Comparison of ENCODE assay signal across 19 mouse cellular contexts in genomic region chr3:127481658-127482057, GRCm38 (mm10). TPM values are rescaled to one million over a fixed set of nuclear protein-coding genes. Genes with fewer than 3 reads are reported as not detected.
A peak's percentile ranks its signal among the peaks of the same experiment; 100 is the strongest.
DNase-seq lines count a peak whose midpoint lies in the region; ATAC-seq and TF ChIP-seq lines count a peak whose summit lies in the region.
"Had no signal": no experiment of that assay in that cellular context is flagged by ENCODE, and none has a peak within 500 bp of the region (broad histone marks: within the 10 kb centered on the region; RNA-seq: fewer than 3 reads in every experiment).

No protein-coding gene starts in this region.

- no peak overlapping the region for H3K4me2 ChIP-seq in midbrain, embryonic 14.5 days (ENCODE audit: low read length)
- no peak overlapping the region for H3K4me2 ChIP-seq in midbrain, embryonic 11.5 days
- no peak overlapping the region for H3K4me2 ChIP-seq in forebrain, embryonic 16.5 days (ENCODE audit: low read length)
- no peak overlapping the region for H3K4me2 ChIP-seq in midbrain, postnatal 0 days (ENCODE audit: low read depth, low read length, poor library complexity, severe bottlenecking)
- H3K4me2 ChIP-seq in lung, postnatal 0 days (replicated peaks; ENCODE audit: low read depth, low read length), result no peak overlapping the region
- H3K4me2 ChIP-seq: heart, embryonic 13.5 days; hindbrain, embryonic 13.5 days had no signal

- 54% methylated on average over 6 of the region's 6 CpGs for WGBS in midbrain, embryonic 14.5 days
- 72% methylated on average over 6 of the region's 6 CpGs for WGBS in midbrain, embryonic 11.5 days
- 39% methylated on average over 6 of the region's 6 CpGs for WGBS in forebrain, embryonic 16.5 days
- 42% methylated on average over 6 of the region's 6 CpGs for WGBS in midbrain, postnatal 0 days
- 43% methylated on average over 6 of the region's 6 CpGs for WGBS in lung, postnatal 0 days

- no peak for TF ChIP-seq EP300 in lung, postnatal 0 days (IDR thresholded peaks at IDR 0.05)

- H3K4me1 ChIP-seq in midbrain, embryonic 14.5 days (ENCODE audit: control insufficient read depth, insufficient read depth, low read length), result no peaks in the 10 kb centered on the region; the same call in 1 of the 2 replicates
- no peaks in the 10 kb centered on the region for H3K4me1 ChIP-seq in midbrain, embryonic 11.5 days (ENCODE audit: control insufficient read depth, insufficient read depth, low read length)
- H3K4me1 ChIP-seq in forebrain, embryonic 16.5 days (replicated peaks; ENCODE audit: control insufficient read depth, insufficient read depth, low read length), result peaks cover 8% of the 10 kb centered on the region; the same call in 1 of the 2 replicates
- no peaks in the 10 kb centered on the region for H3K4me1 ChIP-seq in midbrain, postnatal 0 days (ENCODE audit: insufficient read depth, low read length)
- no peaks in the 10 kb centered on the region for H3K4me1 ChIP-seq in lung, postnatal 0 days (ENCODE audit: insufficient read depth, low read depth, low read length)
- H3K4me1 ChIP-seq: embryonic facial prominence, embryonic 10.5 days had no signal

- H3K4me3 ChIP-seq in midbrain, embryonic 14.5 days (replicated peaks; ENCODE audit: low read depth, low read length), result no peak overlapping the region
- H3K4me3 ChIP-seq in midbrain, embryonic 11.5 days (ENCODE audit: low read depth, low read length), result no peak overlapping the region
- no peak overlapping the region for H3K4me3 ChIP-seq in forebrain, embryonic 16.5 days (replicated peaks; ENCODE audit: low read length)
- H3K4me3 ChIP-seq in midbrain, postnatal 0 days (ENCODE audit: low read depth, low read length), result no peak overlapping the region
- no peak overlapping the region for H3K4me3 ChIP-seq in lung, postnatal 0 days (ENCODE audit: low read depth, low read length)
- H3K4me3 ChIP-seq: embryonic facial prominence, embryonic 10.5 days; gastrocnemius, adult 2 months; heart, embryonic 13.5 days; hindbrain, embryonic 13.5 days had no signal

- intact Hi-C loops in heart, postnatal 36 days (cut with DNase I), result no loop called here

- H3K27ac ChIP-seq in midbrain, embryonic 14.5 days (replicated peaks; ENCODE audit: low read depth, low read length), result no peak overlapping the region
- H3K27ac ChIP-seq in midbrain, embryonic 11.5 days (ENCODE audit: low read depth, low read length), result no peak overlapping the region
- no peak overlapping the region for H3K27ac ChIP-seq in forebrain, embryonic 16.5 days (ENCODE audit: low read length)
- H3K27ac ChIP-seq in midbrain, postnatal 0 days (ENCODE audit: low read depth, low read length), result no peak overlapping the region
- H3K27ac ChIP-seq in lung, postnatal 0 days (ENCODE audit: low read length), result no peak overlapping the region
- H3K27ac ChIP-seq: embryonic facial prominence, embryonic 10.5 days; gastrocnemius, adult 2 months; heart, embryonic 13.5 days; hindbrain, embryonic 13.5 days had no signal

- no peak for TF ChIP-seq CTCF in midbrain, postnatal 0 days (IDR thresholded peaks at IDR 0.05)
- TF ChIP-seq CTCF in lung, postnatal 0 days (IDR thresholded peaks at IDR 0.05), result no peak

- no peak overlapping the region for H3K9ac ChIP-seq in midbrain, embryonic 14.5 days (replicated peaks; ENCODE audit: low read length)
- H3K9ac ChIP-seq in midbrain, embryonic 11.5 days (ENCODE audit: low read length), result no peak overlapping the region
- no peak overlapping the region for H3K9ac ChIP-seq in forebrain, embryonic 16.5 days (replicated peaks; ENCODE audit: low read depth, low read length)
- H3K9ac ChIP-seq in midbrain, postnatal 0 days (replicated peaks; ENCODE audit: low read length, poor library complexity, severe bottlenecking), result no peak overlapping the region
- no peak overlapping the region for H3K9ac ChIP-seq in lung, postnatal 0 days (replicated peaks; ENCODE audit: low read depth)
- H3K9ac ChIP-seq: heart, embryonic 13.5 days; hindbrain, embryonic 13.5 days had no signal

- no peaks in the 10 kb centered on the region for H3K9me3 ChIP-seq in midbrain, embryonic 14.5 days (ENCODE audit: control insufficient read depth, low read length)
- no peaks in the 10 kb centered on the region for H3K9me3 ChIP-seq in midbrain, embryonic 11.5 days (ENCODE audit: control insufficient read depth, low read length)
- H3K9me3 ChIP-seq in forebrain, embryonic 16.5 days (ENCODE audit: control insufficient read depth, low read length), result no peaks in the 10 kb centered on the region
- H3K9me3 ChIP-seq in midbrain, postnatal 0 days (ENCODE audit: low read length), result no peaks in the 10 kb centered on the region
- no peaks in the 10 kb centered on the region for H3K9me3 ChIP-seq in lung, postnatal 0 days (ENCODE audit: low read length)
- H3K9me3 ChIP-seq: embryonic facial prominence, embryonic 10.5 days; heart, embryonic 13.5 days; hindbrain, embryonic 13.5 days had no signal

- H3K27me3 ChIP-seq in midbrain, embryonic 14.5 days (ENCODE audit: control insufficient read depth, insufficient read depth, low read length), result no peaks in the 10 kb centered on the region
- H3K27me3 ChIP-seq in midbrain, embryonic 11.5 days (ENCODE audit: control insufficient read depth, insufficient read depth, low read length), result no peaks in the 10 kb centered on the region
- H3K27me3 ChIP-seq in forebrain, embryonic 16.5 days (replicated peaks; ENCODE audit: control insufficient read depth, insufficient read depth, low read length), result no peaks in the 10 kb centered on the region
- H3K27me3 ChIP-seq in midbrain, postnatal 0 days (ENCODE audit: insufficient read depth, low read length), result no peaks in the 10 kb centered on the region
- no peaks in the 10 kb centered on the region for H3K27me3 ChIP-seq in lung, postnatal 0 days (replicated peaks; ENCODE audit: insufficient read depth, low read length)
- H3K27me3 ChIP-seq: heart, embryonic 13.5 days; hindbrain, embryonic 13.5 days had no signal

- ATAC-seq in midbrain, embryonic 14.5 days (ENCODE audit: low FRiP score, low TSS enrichment), result no peak
- no peak for ATAC-seq in midbrain, embryonic 11.5 days (ENCODE audit: low FRiP score)
- peak; percentile 53; the same call in 1 of the 2 replicates for ATAC-seq in forebrain, embryonic 16.5 days
- ATAC-seq in midbrain, postnatal 0 days (ENCODE audit: low FRiP score), result no peak
- no peak for ATAC-seq in lung, postnatal 0 days
- ATAC-seq: inflammation-experienced regulatory T-cells, adult 6 months; intestine, postnatal 0 days had no signal

- H3K36me3 ChIP-seq in midbrain, embryonic 14.5 days (ENCODE audit: control insufficient read depth, insufficient read depth, low read length), result no peaks in the 10 kb centered on the region
- H3K36me3 ChIP-seq in midbrain, embryonic 11.5 days (ENCODE audit: control insufficient read depth, insufficient read depth, low read length), result no peaks in the 10 kb centered on the region
- no peaks in the 10 kb centered on the region for H3K36me3 ChIP-seq in forebrain, embryonic 16.5 days (ENCODE audit: control insufficient read depth, insufficient read depth)
- H3K36me3 ChIP-seq in midbrain, postnatal 0 days (ENCODE audit: insufficient read depth, low read length), result no peaks in the 10 kb centered on the region
- H3K36me3 ChIP-seq in lung, postnatal 0 days (ENCODE audit: insufficient read depth, low read length), result no peaks in the 10 kb centered on the region
- H3K36me3 ChIP-seq: embryonic facial prominence, embryonic 10.5 days; heart, embryonic 13.5 days; hindbrain, embryonic 13.5 days had no signal

- DNase-seq in heart, adult 11 months, result peak; percentile 61
- DNase-seq in heart, postnatal 36 days, result no peak
- peak; percentile 44 for DNase-seq in midbrain, embryonic 14.5 days
- no peak for DNase-seq in midbrain, embryonic 11.5 days (ENCODE audit: low spot score, missing footprints)
- peak; percentile 29 for DNase-seq in midbrain, postnatal 0 days (ENCODE audit: low spot score)
- DNase-seq in cerebellum, adult 18-20 months, result no peak
- no peak for DNase-seq in lung, postnatal 0 days (ENCODE audit: low spot score)
- DNase-seq: adrenal gland, postnatal 10 days; cerebellum, adult 11-12 months; cerebellum, postnatal 10 days; gastrocnemius, adult 2 months; gastrocnemius, postnatal 25 days; heart, postnatal 4 days had no signal

RNA-seq across cellular contexts. Expression of gene Ank2, which starts 17.5 kb away (rescaled TPM):
- 100 to 1,000 TPM; 334 to 351 TPM for total RNA-seq in heart, postnatal 36 days (2021)
- 195 and 211 TPM in 2 replicates for polyA plus RNA-seq in midbrain, embryonic 14.5 days (2014; fragmentation: Nextera tagmentation; extraction: Ambion mirVana)
- 66.6 and 74.5 TPM in 2 replicates for polyA plus RNA-seq in midbrain, embryonic 11.5 days (2014; fragmentation: Nextera tagmentation; extraction: Ambion mirVana)
- polyA plus RNA-seq in forebrain, embryonic 16.5 days (2015; fragmentation: Nextera tagmentation; extraction: Ambion mirVana), result 156 and 201 TPM in 2 replicates
- total RNA-seq in midbrain, postnatal 0 days (2014; rRNA removed), result 623 and 716 TPM in 2 replicates
- polyA plus RNA-seq in midbrain, postnatal 0 days (2015; fragmentation: Nextera tagmentation; extraction: Ambion mirVana), result 155 and 200 TPM in 2 replicates
- 3.9 and 4.4 TPM in 2 replicates for polyA plus RNA-seq in lung, postnatal 0 days (2015; fragmentation: Nextera tagmentation; extraction: Ambion mirVana)

Comparison
In these comparisons a context has a peak if more than half of its experiments do, and no peak if none do; other contexts are left out.
1. DNase-seq: peak in heart, adult 11 months (single experiment), midbrain, embryonic 14.5 days (single experiment) and midbrain, postnatal 0 days (single experiment); none in heart, postnatal 36 days (0 of 2), midbrain, embryonic 11.5 days (single experiment), cerebellum, adult 18-20 months (0 of 2) and lung, postnatal 0 days (single experiment).
2. RNA of gene Ank2, which starts 17.5 kb away (polyA plus RNA-seq): 195 to 211 TPM in midbrain, embryonic 14.5 days, 156 to 201 TPM in forebrain, embryonic 16.5 days, 155 to 200 TPM in midbrain, postnatal 0 days and 66.6 to 74.5 TPM in midbrain, embryonic 11.5 days; 3.9 to 4.4 TPM in lung, postnatal 0 days; every median in the first group is over 10 times any median in the second.